15 mouse cellular contexts compared by ENCODE assay signal in the genomic region with DNA sequence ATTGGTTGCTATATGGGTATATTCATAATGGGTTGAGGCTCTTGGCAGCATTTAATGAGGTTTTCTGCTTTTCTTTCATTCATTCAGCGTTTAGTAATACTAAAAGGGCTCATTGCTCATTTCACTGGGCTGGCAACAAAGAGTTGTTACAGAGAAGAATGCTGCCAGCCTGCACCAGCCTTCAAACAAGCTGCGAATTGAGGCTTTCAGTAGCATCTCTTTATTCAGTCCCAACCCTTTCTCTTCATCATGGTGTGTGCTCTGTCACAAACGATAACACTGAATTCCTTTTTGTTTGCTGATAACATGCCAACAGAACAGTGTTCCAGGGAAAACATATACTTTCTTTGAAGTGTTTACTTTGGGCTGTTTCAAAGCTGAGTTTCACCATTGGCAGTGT.
"Had no signal": no experiment of that assay in that cellular context is flagged by ENCODE, and none has a peak within 500 bp of the region (broad histone marks: within the 10 kb centered on the region; RNA-seq: fewer than 3 reads in every experiment).

No protein-coding gene starts in this region.

- H3K9me3 ChIP-seq: limb, embryonic 15.5 days; liver, embryonic 12.5 days; midbrain, embryonic 10.5 days; midbrain, embryonic 15.5 days; neural tube, embryonic 13.5 days had no signal

- H3K4me2 ChIP-seq: limb, embryonic 15.5 days; liver, embryonic 12.5 days; lung, embryonic 14.5 days; midbrain, embryonic 15.5 days; neural tube, embryonic 13.5 days had no signal

- H3K27me3 ChIP-seq: limb, embryonic 15.5 days; liver, embryonic 12.5 days; midbrain, embryonic 15.5 days; neural tube, embryonic 13.5 days had no signal

- DNase-seq: kidney, adult 9 months; kidney, postnatal 36 days; layer of hippocampus, postnatal 36 days; lung, embryonic 14.5 days; lung, postnatal 10 days; lung, postnatal 4 days; right cerebral cortex, postnatal 14 days; thymus, postnatal 36 days had no signal

- H3K9ac ChIP-seq: limb, embryonic 15.5 days; liver, embryonic 12.5 days; lung, embryonic 14.5 days; midbrain, embryonic 15.5 days; neural tube, embryonic 13.5 days had no signal

- H3K27ac ChIP-seq: kidney, postnatal 0 days; layer of hippocampus, adult 2 months; limb, embryonic 15.5 days; liver, embryonic 12.5 days; midbrain, embryonic 10.5 days; midbrain, embryonic 15.5 days; neural tube, embryonic 13.5 days had no signal

- H3K4me3 ChIP-seq: layer of hippocampus, adult 2 months; limb, embryonic 15.5 days; liver, embryonic 12.5 days; midbrain, embryonic 10.5 days; midbrain, embryonic 15.5 days; neural tube, embryonic 13.5 days had no signal

- H3K4me1 ChIP-seq: limb, embryonic 15.5 days; liver, embryonic 12.5 days; midbrain, embryonic 10.5 days; midbrain, embryonic 15.5 days had no signal

- ATAC-seq: liver, embryonic 12.5 days; midbrain, embryonic 15.5 days had no signal

- H3K36me3 ChIP-seq: limb, embryonic 15.5 days; liver, embryonic 12.5 days; midbrain, embryonic 10.5 days; midbrain, embryonic 15.5 days; neural tube, embryonic 13.5 days had no signal
